Mouse (Mus musculus): ENCODE results near the gene 2300009A05Rik.

The 2300009A05Rik gene

GRCm38 (mm10) chr9:63348146-63348545 is 50.9 kb downstream of the 2300009A05Rik start:
- DNase-seq (ENCODE audit: low spot score) = no peak

GRCm38 (mm10) chr9:63346029-63346428 is 53.0 kb downstream of the 2300009A05Rik start:
- no peak for DNase-seq (ENCODE audit: low spot score)
